Mouse (Mus musculus): ENCODE results near the gene Rnf152.

- TF ChIP-seq CTCF (IDR thresholded peaks at IDR 0.05): no peak
- no peak for TF ChIP-seq POLR2A (IDR thresholded peaks at IDR 0.05; ENCODE audit: insufficient read depth, low read depth, low read length)
Measured at GRCm38 (mm10) chr1:105280160-105280559, 76.3 kb downstream of the Rnf152 start.
